Mouse (Mus musculus): Measurements from ENCODE around the gene Cnst.

DNA sequence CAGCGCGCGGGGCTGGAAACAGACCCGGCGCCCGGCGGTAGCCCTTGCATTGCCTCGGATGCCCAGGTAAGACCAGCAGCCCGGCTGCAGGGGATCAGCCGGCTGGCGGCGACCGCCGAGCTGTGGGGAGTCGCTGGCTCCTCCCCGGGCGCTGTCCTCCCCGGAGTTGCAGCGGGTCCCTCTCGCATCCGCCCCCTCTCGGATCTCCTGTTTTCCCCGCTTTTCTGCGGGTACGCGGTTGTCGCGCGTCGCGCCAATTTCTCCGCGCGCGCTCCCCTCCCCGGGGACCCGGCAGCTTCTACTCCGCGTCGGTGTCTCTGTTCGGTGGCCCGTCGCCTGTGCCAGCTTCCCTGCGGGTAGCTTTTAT, 364 bp downstream of the Cnst start:
- TF ChIP-seq CTCF (IDR thresholded peaks at IDR 0.05; ENCODE audit: borderline replicate concordance, control insufficient read depth, extremely low read depth, insufficient read depth, low read length, poor library complexity) (0 out of 2 replicates have a peak, but pooled peaks have one; percentile 13), POLR2A (IDR thresholded peaks at IDR 0.05; ENCODE audit: control insufficient read depth, extremely low read depth, insufficient read depth, low read length, poor library complexity) (no peak; the same call in none of the 2 replicates)

Data from thymus, adult 2 months (tissue).